ENCODE assay signal across 36 mouse cellular contexts in the genomic region with DNA sequence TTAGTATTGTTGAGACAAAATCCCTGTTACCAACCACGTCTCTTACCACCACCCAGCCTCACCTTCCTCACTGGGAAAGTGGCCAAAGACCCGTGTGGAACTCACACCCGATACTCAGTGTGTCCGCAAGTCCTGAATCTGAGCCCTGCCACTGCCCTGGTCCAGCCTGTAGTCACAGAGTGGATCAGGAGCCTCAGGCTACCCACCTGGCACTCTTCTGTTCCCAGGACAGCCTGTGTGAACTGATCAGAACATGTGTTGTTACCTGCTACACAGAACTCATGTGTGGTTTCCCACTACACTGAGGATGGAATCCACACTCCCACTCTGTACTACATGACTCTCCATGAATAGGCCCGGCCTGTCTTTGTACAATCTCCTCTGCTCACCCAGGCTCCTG. TPM values are rescaled to one million over a fixed set of nuclear protein-coding genes. Genes with fewer than 3 reads are reported as not detected.
"Had no signal": no experiment of that assay in that cellular context is flagged by ENCODE, and none has a peak within 500 bp of the region (broad histone marks: within the 10 kb centered on the region; RNA-seq: fewer than 3 reads in every experiment).

No protein-coding gene starts in this region.

- H3K27me3 ChIP-seq: heart, embryonic 12.5 days; hindbrain, embryonic 13.5 days; hindbrain, embryonic 15.5 days; limb, embryonic 12.5 days; liver, embryonic 13.5 days had no signal

- H3K4me2 ChIP-seq: heart, embryonic 12.5 days; hindbrain, embryonic 13.5 days; hindbrain, embryonic 15.5 days; limb, embryonic 12.5 days; liver, embryonic 11.5 days; liver, embryonic 13.5 days; liver, embryonic 15.5 days had no signal

- DNase-seq: gastrocnemius, postnatal 14 days; gastrocnemius, postnatal 36 days; heart, adult 18-20 months; heart, postnatal 10 days; heart, postnatal 36 days; kidney, adult 11 months; kidney, postnatal 25 days; liver; liver, embryonic 13.5 days; liver, postnatal 0 days had no signal

- H3K27ac ChIP-seq: hindbrain, embryonic 13.5 days; hindbrain, embryonic 15.5 days; hindbrain, postnatal 0 days; layer of hippocampus, adult 2 months; left cerebral cortex, adult 2 months; limb, embryonic 10.5 days; limb, embryonic 12.5 days; liver, embryonic 13.5 days; liver, embryonic 15.5 days had no signal

- ATAC-seq: hindbrain, postnatal 0 days; intestine, embryonic 16.5 days; liver, postnatal 0 days had no signal

- H3K4me3 ChIP-seq: heart, embryonic 12.5 days; hindbrain, embryonic 13.5 days; hindbrain, embryonic 15.5 days; layer of hippocampus, adult 2 months; left cerebral cortex, adult 2 months; limb, embryonic 10.5 days; limb, embryonic 12.5 days; liver, embryonic 13.5 days; liver, embryonic 15.5 days had no signal

- H3K9ac ChIP-seq: heart, embryonic 12.5 days; hindbrain, embryonic 13.5 days; hindbrain, embryonic 15.5 days; limb, embryonic 12.5 days; liver, embryonic 13.5 days; liver, embryonic 15.5 days; liver, postnatal 0 days had no signal

- H3K9me3 ChIP-seq: heart, embryonic 12.5 days; hindbrain, embryonic 13.5 days; hindbrain, embryonic 15.5 days; limb, embryonic 10.5 days; limb, embryonic 12.5 days; liver, embryonic 13.5 days; liver, embryonic 15.5 days had no signal

- H3K4me1 ChIP-seq: heart, embryonic 12.5 days; hindbrain, embryonic 13.5 days; hindbrain, embryonic 15.5 days; limb, embryonic 10.5 days; limb, embryonic 12.5 days had no signal

- H3K36me3 ChIP-seq: heart, embryonic 12.5 days; hindbrain, embryonic 13.5 days; hindbrain, embryonic 15.5 days; limb, embryonic 10.5 days; limb, embryonic 12.5 days; liver, embryonic 13.5 days; liver, embryonic 15.5 days had no signal

RNA-seq across cellular contexts. Expression of gene Spata45, which starts 5.7 kb away (rescaled TPM):
- total RNA-seq: gastrocnemius, adult 18-20 months; gastrocnemius, postnatal 14 days; gastrocnemius, postnatal 36 days; heart, adult 18-20 months; heart, postnatal 10 days; heart, postnatal 36 days; hematopoietic stem cell, adult 5-6 weeks; hindbrain, postnatal 0 days; layer of hippocampus, adult 2 months; layer of hippocampus, postnatal 10 days; layer of hippocampus, postnatal 25 days; left cerebral cortex, adult 2 months; left cerebral cortex, postnatal 14 days; left cerebral cortex, postnatal 36 days had no signal
- polyA plus RNA-seq: gonadal fat pad, adult 2 months; heart, embryonic 12.5 days; heart, embryonic 14.5 days; heart, embryonic 16.5 days; hindbrain, embryonic 11.5 days; hindbrain, embryonic 13.5 days; hindbrain, embryonic 15.5 days; hindbrain, postnatal 0 days; intestine, embryonic 14.5 days; intestine, embryonic 16.5 days; kidney, adult 2 months; kidney, embryonic 14.5 days; kidney, embryonic 16.5 days; limb, embryonic 10.5 days; limb, embryonic 12.5 days; limb, embryonic 14.5 days; liver, embryonic 11.5 days; liver, embryonic 13.5 days; liver, embryonic 15.5 days; liver, postnatal 0 days had no signal

RNA-seq across cellular contexts. Expression of gene Batf3, which starts 55.5 kb away (rescaled TPM):
- total RNA-seq: gastrocnemius, adult 18-20 months; gastrocnemius, postnatal 36 days; hematopoietic stem cell, adult 5-6 weeks had no signal
